Mouse (Mus musculus) common myeloid progenitor, adult 5-6 weeks (primary cell): ENCODE measurements around the gene Fam71f2. TPM values are rescaled to one million over a fixed set of nuclear protein-coding genes. Genes with fewer than 3 reads are reported as not detected.

Experiments
- ATAC-seq: replicated peaks from 2 replicates; pipeline ENCODE4 v1.8.0; 2016; ENCODE audit warnings: low read depth, mild to moderate bottlenecking, moderate TSS enrichment, inconsistent platforms; ENCODE audit not compliant: poor library complexity, severe bottlenecking
- total RNA-seq: library from RNA; stranded (forward); fragments of 200-1000, 187-1606 nt; gene quantifications from 2 replicates; pipeline ENCODE4 v1.2.3, GENCODE M21; 2017

Gene Fam71f2
- total RNA-seq, 1 experiment from 2014 or later, result not detected

- ATAC-seq, result peak; percentile 97
Observed at GRCm38 (mm10) chr6:29272312-29273072, 6.9 kb upstream of the Fam71f2 start, which contains the start of gene Hilpda. Hilpda (plus strand) TSS chr6:29272488.

- ATAC-seq, result no peak
Observed at GRCm38 (mm10) chr6:29276746-29277145, 2.6 kb upstream of the Fam71f2 start.

DNA sequence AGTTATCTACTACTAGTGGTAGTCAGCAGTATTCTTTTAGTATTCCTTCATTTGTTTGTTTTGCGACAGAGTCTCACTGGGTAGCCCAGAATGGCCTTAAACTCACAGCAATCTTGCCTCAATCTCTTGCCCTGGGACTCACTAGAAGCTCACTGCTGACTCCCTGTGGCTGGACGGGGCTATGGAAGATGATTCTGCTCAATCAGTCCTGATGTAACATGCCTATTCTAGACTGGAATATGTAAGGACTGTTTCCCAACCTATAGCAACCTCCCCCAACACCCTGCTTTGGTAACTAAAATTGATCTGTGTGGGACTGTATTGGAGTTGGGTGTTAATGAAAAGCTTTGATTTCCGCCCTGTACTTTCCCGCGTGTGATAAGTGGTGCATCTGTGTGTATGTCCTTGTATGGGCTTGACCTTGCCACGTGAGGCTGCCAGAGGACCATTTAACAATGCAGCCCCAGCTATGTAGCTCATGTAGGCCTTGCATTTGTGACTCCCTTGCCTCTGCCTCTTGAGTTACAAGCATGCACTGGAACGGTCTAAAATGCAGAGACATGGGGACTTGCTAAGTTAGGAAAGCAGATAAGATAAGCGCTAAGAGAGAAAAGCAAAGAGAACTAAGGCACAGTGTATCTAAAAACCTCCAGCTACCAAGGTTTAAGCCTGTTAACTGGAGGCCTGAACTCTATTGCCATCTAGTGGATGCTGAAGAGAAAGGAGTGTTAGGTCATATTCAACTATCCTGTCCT, 703 bp upstream of the Fam71f2 start:
- peak; percentile 92 for ATAC-seq

- no peak for ATAC-seq
Observed at GRCm38 (mm10) chr6:29280671-29281070, 1.3 kb downstream of the Fam71f2 start.

DNA sequence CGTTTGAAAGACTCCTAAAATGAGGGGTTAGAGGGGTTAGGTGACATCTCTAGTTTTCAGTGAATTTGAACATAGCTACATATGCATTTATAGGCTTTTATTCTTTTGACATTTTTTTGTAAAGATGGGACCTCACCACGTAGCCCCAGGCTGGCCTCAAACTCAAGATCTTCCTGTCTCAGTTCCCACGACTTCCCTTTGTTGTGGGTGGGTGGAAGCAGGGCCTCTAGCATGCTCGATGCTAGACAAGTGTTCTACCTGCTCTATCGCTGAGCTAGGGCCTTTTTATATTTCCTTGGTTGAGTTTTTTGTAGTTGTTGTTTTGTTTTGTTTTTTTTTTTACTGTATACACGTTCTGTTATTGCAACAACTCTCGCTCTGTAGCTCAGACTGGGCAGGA, 7.5 kb downstream of the Fam71f2 start:
- no peak for ATAC-seq

DNA sequence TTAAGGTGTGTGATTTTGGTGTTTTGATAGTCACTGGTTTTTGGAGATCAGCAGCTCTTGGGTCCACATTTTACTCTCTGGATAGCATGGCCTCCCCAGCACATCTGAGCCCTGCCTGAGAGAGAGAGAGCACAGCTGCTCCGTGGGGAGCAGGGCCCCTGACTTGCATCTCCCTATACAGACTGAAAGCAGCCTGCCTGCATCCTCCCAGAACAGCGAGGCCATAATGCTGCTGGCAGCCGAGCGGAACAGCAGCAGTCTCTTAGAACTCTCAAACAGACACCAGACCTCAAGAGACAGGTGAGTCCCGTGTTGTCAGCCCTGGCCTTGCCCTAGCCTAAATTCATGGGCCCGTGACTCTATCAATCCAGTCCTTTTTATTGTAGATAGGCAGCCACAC, 8.1 kb downstream of the Fam71f2 start:
- no peak for ATAC-seq

GRCm38 (mm10) chr6:29287944-29288343, 8.6 kb downstream of the Fam71f2 start:
- ATAC-seq, result no peak

GRCm38 (mm10) chr6:29288651-29289050, 9.3 kb downstream of the Fam71f2 start:
- ATAC-seq, result no peak

GRCm38 (mm10) chr6:29299112-29299511, 19.7 kb downstream of the Fam71f2 start:
- ATAC-seq, result no peak

GRCm38 (mm10) chr6:29303251-29303650, 23.9 kb downstream of the Fam71f2 start:
- no peak for ATAC-seq

DNA sequence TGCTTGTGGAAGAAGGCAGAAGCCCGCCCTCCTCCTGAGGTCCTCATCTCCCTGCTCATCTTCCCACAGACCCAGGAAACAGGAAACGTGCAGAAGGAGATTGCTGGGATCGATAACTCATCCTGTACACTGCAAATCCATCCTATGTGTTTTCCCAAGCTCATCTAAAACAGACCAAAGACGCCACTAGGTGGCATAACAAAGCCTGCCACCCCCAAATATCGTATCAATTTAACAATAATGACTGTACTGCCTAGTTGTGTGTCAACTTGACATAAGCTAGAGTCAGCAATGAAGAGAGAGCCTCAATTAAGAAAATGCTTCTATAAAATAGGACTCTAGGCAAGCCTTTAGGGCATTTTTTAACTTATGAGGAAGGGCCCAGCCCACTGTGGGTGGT, 24.3 kb downstream of the Fam71f2 start:
- no peak for ATAC-seq

DNA sequence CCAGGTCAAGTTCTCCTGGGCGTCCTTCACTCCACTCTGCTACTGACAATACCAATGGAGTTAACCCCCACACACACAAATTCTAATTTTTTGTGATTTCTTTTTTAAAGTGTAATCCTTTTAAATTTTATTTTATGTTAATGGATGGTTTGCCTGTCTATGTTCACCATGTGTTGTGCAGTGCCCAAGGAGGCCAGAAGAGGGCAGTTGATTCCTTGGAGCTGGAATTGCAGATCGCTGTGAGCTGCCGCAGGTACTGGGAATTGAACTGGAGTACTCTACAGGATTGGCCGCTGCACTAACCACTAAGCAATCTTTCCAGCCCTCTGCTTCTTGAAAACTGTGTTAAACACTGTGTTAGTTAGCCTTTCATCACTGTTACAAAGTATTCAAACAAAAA, 26.1 kb downstream of the Fam71f2 start:
- no peak for ATAC-seq

DNA sequence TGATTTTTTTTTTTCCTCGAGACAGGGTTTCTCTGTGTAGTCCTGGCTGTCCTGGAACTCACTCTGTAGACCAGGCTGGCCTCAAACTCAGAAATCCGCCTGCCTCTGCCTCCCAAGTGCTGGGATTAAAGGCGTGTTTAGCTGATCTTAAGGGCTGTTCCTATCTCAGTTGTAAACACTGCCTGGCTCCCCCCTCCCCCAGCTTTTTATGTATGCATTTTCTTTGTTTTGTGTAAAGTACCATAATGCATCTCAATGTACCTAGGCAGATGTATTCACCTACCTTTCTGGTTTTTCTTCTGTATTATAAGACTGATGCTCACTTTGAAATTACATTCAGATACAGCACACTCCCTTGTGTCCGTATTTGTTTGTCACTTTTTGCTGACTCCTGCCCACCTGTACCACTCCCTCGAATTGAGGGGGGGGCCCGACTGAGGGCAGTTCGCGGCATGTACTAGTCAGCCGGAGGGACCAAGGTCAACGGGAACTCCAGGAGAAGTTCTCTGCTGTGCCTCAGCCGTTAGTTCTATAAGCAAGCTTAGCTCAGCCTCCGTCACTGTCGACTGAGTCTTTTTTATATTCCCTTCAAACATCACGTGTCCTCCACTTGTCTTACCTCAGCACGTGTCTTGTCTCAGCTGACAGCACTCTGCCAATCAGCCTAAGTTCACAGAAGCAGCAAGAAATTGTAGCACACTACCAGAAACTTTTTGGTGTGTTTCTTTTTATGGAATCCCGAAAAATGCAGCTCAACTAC, 29.6 kb downstream of the Fam71f2 start:
- no peak for ATAC-seq

DNA sequence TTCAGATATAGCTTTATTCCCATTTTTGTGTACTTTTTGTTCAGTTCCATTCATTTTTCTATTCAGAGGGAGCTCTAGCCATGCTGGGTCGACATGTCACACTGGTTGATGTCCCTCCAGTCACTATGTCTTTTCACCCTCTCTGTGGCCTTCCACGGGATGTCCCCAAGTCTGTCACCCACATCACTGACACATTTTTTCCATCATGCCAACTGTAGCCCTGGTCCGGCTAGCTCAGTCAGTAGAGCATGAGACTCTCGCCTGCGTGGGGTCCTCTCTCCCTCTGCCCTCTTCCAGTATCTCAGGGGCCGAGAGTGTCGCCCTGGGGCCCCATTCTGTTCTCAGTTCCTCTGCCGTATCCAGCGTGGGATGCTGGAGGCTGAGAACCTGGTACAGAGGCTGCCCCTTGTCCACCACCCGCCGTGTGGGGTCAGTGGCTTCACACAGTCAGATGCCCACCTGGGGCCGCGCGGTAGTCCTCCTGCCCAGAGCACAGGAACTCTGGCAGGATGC, 34.4 kb downstream of the Fam71f2 start:
- no peak for ATAC-seq

- no peak for ATAC-seq
Observed at GRCm38 (mm10) chr6:29317286-29317685, 37.9 kb downstream of the Fam71f2 start.

DNA sequence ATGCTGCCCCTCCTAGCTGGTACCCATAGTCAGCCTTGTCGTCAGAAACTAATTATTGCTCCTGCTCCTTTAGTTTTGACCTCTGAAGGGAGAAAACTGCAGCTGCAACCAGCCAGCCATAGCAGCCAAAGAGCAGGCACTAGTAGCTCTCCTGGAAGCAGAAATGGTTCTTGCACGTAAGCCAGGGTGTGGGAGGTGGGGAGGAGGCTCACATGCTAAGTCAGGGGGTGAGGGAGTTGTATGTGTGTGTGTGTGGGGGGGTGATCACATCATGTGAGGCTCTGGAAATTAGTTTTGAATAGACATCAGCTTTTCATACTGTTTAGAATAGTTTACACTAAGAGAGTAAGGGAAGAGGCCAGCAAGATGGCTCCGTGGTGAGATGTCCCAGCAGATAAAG, 38.5 kb downstream of the Fam71f2 start:
- no peak for ATAC-seq

GRCm38 (mm10) chr6:29318879-29319278, 39.5 kb downstream of the Fam71f2 start, which contains the start of gene Fam71f1:
Fam71f1 (plus strand) TSS chr6:29319140.
- no peak for ATAC-seq

- ATAC-seq, result no peak
Observed at GRCm38 (mm10) chr6:29321586-29321985, 42.2 kb downstream of the Fam71f2 start.

DNA sequence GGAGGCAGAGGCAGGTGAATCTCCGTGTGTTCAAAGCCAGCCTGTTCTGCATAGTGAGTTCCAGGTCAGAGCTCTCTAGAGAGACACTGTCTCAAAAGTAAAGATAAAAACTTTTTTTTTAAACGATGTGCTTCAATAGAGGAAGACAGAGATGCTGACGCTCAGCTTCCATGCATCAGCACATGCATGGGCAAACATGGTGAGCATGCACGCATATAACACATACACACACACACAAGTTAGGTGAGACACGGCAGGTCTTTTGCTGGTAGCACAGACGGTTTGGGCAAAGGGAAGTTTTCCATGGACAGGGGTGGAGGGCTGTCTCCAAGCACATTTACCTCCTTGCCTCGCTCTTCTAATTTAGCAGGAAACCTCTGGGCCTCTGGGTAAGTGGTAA, 42.8 kb downstream of the Fam71f2 start:
- no peak for ATAC-seq

GRCm38 (mm10) chr6:29322735-29323134, 43.3 kb downstream of the Fam71f2 start:
- 0 out of 2 replicates have a peak, but pooled peaks have one; percentile 27 for ATAC-seq
